Mouse (Mus musculus) urinary bladder, postnatal 4 days (tissue): Measurements from ENCODE around the gene Nat8f4.
"Not testable (repeated sequence)": the region's sequence is repeated elsewhere in the genome, so short reads cannot be mapped to it uniquely, and the experiment has no call there.

Experiments used
- DNase-seq, 2 experiments: peaks; one replicate each; pipeline ENCODE4 v3.0.0; 2021 to 2022; ENCODE audit warnings: low spot score in 2 of 2

Gene Nat8f4

GRCm38 (mm10) chr6:85904642-85905061 lies at the start of gene Nat8f4:
Gene Nat8f4, minus strand, starts transcription at chr6:85904884.
- DNase-seq: peak; percentile 53 to 73

DNA sequence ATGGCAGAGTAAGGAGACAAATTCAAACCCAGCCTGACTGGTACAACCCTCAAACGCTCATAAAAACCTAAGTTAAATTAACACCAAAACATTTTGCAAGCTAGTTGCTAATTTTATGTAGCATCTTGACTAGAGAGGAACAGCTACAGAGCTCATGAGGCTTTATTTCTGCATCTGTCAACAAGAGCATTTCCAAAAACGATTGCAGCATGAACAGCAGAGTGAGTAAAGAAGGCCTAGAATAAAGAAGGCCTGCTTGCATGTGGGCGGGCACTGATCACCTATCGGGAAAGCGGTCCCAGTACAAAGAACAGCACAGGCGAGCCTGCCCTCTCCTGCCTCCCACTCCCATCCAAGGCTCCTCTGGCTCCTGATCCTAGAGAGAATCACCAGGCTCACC lies 43.9 kb upstream of the Nat8f4 start:
- no peak for DNase-seq

DNA sequence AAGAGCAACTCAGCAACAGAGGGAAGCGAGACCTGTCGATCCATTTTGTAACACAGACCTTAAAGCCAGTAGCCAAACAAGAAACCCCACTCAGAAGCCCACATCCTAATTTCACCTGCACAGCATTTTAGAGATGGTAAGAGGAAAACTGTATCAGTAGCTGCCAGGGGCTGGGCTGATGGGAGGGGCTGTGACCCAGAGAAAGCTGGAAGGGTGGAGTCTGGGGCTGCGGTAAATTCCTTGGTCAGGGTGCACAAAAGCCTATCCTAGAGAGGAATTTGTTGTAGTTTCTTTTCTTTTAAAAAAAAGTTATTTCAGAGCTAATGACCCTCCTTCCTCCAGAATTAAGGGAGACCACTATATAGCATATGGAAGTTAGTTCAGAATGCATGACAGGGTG lies 37.8 kb upstream of the Nat8f4 start:
- no peak for DNase-seq

- no peak for DNase-seq
Measured at GRCm38 (mm10) chr6:85938701-85939100, 34.0 kb upstream of the Nat8f4 start.

DNA sequence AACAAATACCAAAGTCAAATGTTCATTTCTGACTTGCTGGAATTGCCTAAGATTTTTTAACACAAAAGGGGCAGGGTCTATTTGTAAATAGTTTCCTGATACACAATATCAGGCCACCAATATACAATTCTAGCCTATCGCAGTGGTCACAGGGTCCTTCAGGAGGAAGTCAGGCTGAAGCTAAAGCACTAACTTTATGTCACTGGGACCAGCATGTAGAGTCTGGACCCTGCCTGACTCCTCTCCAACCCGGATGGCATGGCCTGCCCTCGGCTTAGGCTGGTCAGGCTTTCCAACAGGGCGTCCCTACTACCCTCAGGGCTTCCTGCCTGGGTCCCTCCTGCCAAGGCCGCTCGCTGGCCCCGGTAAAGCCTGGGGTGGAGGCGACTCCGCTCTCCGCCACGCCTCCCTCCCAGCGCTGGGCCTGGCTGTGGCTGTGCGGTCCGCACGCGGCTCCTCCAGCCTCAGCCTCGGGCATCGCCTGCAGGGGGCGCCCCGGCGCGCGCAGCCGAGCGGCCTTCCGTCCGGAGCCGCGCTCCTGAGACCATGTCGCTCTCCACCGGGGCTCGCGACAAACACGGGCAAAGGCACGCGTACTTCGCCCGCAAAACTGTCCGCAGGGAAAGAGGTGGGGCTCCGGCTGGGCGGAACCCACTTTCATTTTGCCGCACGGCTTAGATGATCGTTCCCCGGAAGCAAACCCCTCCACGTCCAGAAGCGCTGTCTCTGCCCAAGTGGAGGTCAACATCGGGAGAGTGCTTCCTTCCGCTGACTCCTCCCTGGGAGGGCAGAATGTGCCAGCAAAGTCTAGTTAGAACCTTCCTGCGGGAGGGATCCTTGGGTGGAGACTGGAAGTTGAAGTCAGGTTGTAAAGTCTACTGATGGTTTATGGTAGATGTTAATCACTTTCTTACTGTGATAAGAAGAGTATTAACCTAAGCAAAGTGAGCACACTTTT lies 32.1 kb upstream of the Nat8f4 start:
- DNase-seq: peak; percentile 80 to 86

DNA sequence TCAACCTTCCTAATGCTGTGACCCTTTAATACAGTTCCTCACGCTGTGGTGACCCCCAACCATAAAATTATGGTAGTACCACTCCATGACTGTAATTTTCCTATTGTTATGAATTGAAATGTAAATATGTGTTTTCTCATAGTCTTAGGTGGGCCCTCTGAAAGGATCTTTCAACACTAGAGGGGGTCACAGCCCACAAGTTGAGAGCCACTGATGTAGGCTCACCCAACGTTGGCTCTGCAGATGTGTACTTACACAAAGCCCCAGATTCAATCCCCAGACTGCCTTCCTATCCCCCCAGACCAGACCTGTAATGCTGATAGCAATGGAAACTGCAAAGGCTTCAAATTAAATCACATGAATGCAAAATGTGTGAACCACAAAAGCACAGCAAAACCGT lies 31.0 kb upstream of the Nat8f4 start:
- no peak for DNase-seq

DNA sequence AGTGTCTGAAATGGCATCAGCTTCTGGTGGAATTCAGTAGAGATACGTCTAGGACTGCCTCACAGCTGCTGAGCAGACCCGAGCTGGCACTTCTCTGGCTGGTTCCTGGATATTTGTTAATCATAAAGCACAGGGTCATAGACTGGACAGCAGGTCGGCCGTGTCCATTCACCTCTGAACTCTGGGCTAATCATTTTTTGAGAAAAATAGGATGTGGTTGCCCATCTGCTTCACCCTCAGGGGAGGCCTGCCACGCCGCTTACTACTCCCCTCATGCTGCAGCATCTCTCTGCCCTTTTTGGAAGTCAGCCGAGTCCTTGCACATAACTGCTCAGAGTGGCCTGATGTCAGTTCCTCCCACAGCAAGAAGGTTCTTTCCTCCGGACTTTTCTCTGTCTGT lies 29.4 kb upstream of the Nat8f4 start:
- peak in 1 of 2 experiments; percentile 47 for DNase-seq

DNA sequence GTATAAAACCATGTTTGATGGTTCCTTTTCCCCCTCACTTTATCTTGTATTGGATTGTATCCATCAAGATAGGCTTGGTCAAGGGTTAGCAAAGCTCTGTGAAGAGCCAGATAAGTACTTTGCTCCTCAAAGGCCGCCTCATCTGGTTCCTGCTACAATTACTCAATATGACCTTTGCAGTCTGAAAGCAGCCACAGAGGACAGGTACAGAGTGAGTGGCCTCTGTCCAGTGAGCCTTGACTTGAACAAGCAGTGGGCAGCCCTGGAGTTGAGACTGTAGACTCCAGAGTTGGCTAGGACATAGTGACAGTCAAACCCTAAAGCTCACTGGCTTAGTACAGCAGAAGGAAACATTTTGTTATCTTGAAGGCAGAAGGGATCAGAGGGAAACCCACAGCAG lies 24.6 kb upstream of the Nat8f4 start:
- DNase-seq: no peak

GRCm38 (mm10) chr6:85927476-85928464 lies 23.1 kb upstream of the Nat8f4 start:
- DNase-seq: no peak

GRCm38 (mm10) chr6:85926709-85927108 lies 22.0 kb upstream of the Nat8f4 start:
- no peak for DNase-seq

GRCm38 (mm10) chr6:85923643-85924042 lies 19.0 kb upstream of the Nat8f4 start:
- no peak for DNase-seq

DNA sequence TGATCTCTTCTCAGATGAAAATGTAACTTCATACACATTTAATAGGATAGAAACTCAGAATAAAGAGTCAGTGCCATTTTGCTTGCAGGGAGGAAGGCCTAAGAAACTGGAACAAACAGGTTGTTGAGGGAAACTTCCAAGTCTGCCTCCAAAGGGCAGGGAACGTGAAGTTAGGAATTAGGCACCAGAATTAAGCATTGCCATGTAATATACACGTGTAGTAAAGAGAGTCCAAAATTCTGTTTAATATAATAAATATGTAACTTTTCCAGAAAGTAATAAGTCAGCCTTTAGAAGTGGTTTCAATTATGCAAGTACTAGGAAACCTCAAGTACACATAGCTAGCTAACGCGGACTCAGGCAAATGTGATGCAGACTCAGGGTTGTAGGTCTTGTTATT lies 14.7 kb upstream of the Nat8f4 start:
- DNase-seq: no peak

GRCm38 (mm10) chr6:85918341-85918740 lies 13.7 kb upstream of the Nat8f4 start:
- DNase-seq: not testable (repeated sequence)

GRCm38 (mm10) chr6:85916596-85916995 lies 11.9 kb upstream of the Nat8f4 start:
- no peak for DNase-seq

DNA sequence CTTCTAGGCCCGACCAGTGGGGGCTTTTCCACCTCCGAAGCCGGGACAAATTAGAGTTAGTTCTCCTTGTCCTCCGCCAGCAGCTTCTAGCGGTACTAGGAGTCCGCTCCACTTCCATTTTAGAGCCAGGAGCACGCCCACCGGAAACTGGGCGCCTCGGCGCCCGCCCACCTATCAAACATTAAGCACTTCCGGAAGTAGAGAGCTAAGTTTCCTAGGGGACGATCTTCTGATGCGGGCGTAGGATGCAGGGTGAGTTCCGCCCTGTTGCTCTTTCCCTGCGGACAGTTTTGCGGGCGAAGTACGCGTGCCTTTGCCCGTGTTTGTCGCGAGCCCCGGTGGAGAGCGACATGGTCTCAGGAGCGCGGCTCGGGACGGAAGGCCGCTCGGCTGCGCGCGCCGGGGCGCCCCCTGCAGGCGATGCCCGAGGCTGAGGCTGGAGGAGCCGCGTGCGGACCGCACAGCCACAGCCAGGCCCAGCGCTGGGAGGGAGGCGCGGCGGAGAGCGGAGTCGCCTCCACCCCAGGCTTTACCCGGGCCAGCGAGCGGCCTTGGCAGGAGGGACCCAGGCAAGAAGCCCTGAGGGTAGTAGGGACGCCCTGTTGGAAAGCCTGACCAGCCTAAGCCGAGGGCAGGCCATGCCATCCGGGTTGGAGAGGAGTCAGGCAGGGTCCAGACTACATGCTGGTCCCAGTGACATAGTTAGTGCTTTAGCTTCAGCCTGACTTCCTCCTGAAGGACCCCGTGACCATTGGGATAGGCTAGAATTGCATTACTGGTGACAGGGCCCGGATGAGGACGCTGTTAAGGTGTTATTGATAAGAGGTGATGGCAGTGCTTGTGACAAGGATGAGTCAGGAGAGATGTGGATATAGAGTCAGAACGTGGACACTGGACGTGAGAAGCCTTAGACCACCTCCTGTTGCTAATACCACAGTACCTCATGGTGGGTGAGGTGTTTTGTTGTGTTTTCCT lies 11.1 kb upstream of the Nat8f4 start, which contains the start of gene Nat8f1:
Gene Nat8f1, minus strand, starts transcription at position 149 of the 975 bp plus-strand sequence.
- DNase-seq: peak; percentile 83 to 86

GRCm38 (mm10) chr6:85915141-85915538 lies 10.5 kb upstream of the Nat8f4 start:
- no peak for DNase-seq

DNA sequence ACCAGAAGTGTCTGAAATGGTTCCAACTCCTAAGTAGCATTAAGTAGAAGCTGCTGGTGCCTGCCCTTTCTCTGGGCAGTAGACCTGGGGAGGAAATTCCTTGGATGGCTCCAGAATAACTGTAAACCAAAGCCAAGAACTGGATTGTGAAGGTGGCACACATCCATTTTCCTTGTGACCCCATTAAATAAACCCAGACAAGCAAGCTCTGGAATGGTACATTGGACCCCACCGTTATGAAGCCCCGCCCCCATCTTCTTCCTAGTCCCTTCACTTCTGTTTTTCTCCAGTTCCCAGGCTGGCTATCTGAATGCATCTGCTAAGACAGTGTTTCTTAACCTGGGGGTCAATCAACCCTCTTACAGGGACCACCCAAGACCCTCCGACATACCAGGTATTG lies 6.9 kb upstream of the Nat8f4 start, which contains the start of gene Tprkb:
Gene Tprkb, plus strand, starts transcription at position 279 of the 400 bp plus-strand sequence.
- DNase-seq: no peak

DNA sequence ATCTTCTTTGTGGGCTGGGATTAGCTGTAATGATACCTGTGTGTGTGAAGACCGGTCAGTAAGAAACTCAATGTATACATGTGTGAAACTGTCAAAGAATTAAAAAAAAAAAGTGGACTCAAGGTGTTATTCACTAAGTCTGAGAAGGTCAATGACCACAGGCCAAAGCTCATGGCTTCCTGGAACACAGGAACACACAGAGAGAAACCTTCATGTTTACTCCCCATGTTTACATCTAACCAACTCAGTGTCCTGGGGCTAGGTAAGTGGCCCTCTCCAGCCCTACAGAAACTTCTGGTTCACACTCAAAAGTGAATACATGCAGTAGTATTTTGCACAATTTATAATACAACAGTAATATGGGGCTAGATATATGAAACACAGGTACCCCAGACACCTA lies 5.0 kb upstream of the Nat8f4 start:
- peak in 1 of 2 experiments; percentile 10 for DNase-seq

DNA sequence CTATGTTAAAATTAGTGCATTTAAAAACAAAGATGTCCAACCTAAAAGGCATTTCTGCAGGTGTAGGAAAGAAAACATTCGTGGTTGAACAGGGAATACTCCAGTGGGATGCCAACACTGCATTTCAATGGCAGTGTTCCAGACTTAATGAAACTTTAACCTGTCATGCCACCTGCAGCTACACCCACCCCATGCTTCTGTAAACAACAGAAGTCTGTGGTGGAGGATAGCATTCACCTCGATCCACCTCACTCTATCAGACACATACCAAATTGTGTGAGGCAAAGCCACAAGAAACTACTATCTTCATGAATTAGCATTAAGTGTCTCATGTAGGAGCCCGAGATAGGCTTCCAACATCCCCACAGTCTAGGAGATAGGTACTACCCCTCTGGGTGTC lies 3.7 kb upstream of the Nat8f4 start:
- DNase-seq: peak in 1 of 2 experiments; percentile 40

DNA sequence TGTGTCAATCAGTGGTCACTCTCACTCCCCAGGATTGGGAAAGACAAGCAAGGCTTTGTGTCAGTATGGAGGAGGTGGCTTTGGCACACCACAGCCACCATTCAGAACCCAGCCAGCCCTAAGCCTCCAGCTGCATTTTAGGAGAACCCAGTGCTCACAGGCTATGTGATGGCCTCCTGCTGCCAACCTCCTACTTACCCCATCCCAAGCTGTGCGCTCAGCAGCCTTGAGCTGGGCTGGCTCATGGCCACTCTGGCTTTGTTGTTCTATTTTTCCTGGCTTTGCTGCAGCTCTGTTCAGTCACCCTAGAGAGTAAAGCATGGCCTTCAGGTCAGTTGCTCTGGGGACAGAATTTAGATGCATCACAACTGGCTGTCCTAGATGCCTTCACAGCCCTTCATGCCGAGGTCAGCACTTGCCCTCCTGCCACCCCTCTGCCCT lies 2.2 kb upstream of the Nat8f4 start:
- DNase-seq: not testable (repeated sequence)

DNA sequence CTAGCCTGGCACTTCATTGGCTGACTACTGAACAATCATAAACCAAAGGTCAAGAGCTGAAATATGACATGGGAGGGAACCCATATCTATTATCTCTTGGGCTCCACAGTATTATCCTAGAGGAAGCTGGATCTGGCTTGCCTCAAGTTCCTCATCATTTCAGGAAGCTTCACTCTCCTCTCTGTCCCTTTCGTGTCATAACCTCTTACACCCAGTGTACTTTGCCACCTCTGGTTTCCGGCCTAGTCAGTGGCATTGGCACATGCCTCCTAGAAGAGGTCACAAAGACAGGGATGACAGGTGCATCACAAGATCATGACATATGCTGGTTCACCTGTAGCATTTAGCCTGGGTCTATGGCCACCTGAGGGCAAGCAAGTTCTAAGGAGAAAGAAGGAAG lies 2.4 kb downstream of the Nat8f4 start:
- no peak for DNase-seq
